Mouse (Mus musculus) thymus, postnatal 36 days (tissue): ENCODE measurements around the gene Ambra1.

Source experiments
- DNase-seq, 2 experiments: peaks; one replicate each; pipeline ENCODE4 v3.0.0; 2022; ENCODE audit warnings: mixed read lengths in 2 of 2

Ambra1 gene

GRCm38 (mm10) chr2:91922586-91923414 lies 192.9 kb downstream of the Ambra1 start:
- DNase-seq: peak; percentile 13 to 30

GRCm38 (mm10) chr2:91923415-91924337 lies 193.7 kb downstream of the Ambra1 start:
- peak; percentile 69 to 74 for DNase-seq

GRCm38 (mm10) chr2:91924726-91925125 lies 194.8 kb downstream of the Ambra1 start:
- DNase-seq: no peak

- DNase-seq: no peak
Measured at GRCm38 (mm10) chr2:91925442-91925841, 195.5 kb downstream of the Ambra1 start.

GRCm38 (mm10) chr2:91926949-91927348 lies 197.0 kb downstream of the Ambra1 start, which contains the start of gene Chrm4:
TSS of gene Chrm4 (plus strand) at chr2:91927249.
- no peak for DNase-seq

- peak; percentile 73 to 76 for DNase-seq
Measured at GRCm38 (mm10) chr2:91927826-91928533, 198.0 kb downstream of the Ambra1 start.

GRCm38 (mm10) chr2:91928534-91929350 lies 198.8 kb downstream of the Ambra1 start:
- DNase-seq: peak in 1 of 2 experiments; percentile 2

- DNase-seq: no peak
Measured at GRCm38 (mm10) chr2:91929455-91929854, 199.5 kb downstream of the Ambra1 start.

- peak in 1 of 2 experiments; percentile 26 for DNase-seq
Measured at GRCm38 (mm10) chr2:91929936-91930335, 200.0 kb downstream of the Ambra1 start.

- DNase-seq: no peak
Measured at GRCm38 (mm10) chr2:91930761-91931291, 200.9 kb downstream of the Ambra1 start.

GRCm38 (mm10) chr2:91931328-91932159 lies 201.6 kb downstream of the Ambra1 start:
- DNase-seq: peak in 1 of 2 experiments; percentile 32

GRCm38 (mm10) chr2:91932160-91932711 lies 202.3 kb downstream of the Ambra1 start, which contains the start of gene Mdk:
TSS of gene Mdk (minus strand) at chr2:91932297.
- DNase-seq: peak in 1 of 2 experiments; percentile 23

- no peak for DNase-seq
Measured at GRCm38 (mm10) chr2:91932737-91933350, 202.9 kb downstream of the Ambra1 start.

GRCm38 (mm10) chr2:91933471-91933870 lies 203.5 kb downstream of the Ambra1 start:
- DNase-seq: no peak

- no peak for DNase-seq
Measured at GRCm38 (mm10) chr2:91934016-91934415, 204.1 kb downstream of the Ambra1 start.

- DNase-seq: no peak
Measured at GRCm38 (mm10) chr2:91934826-91935525, 205.0 kb downstream of the Ambra1 start.

GRCm38 (mm10) chr2:91936154-91936553 lies 206.2 kb downstream of the Ambra1 start:
- no peak for DNase-seq

- DNase-seq: no peak
Measured at GRCm38 (mm10) chr2:91939303-91939935, 209.5 kb downstream of the Ambra1 start.
